Mouse (Mus musculus): ENCODE measurements around the gene Pigo.

DNA sequence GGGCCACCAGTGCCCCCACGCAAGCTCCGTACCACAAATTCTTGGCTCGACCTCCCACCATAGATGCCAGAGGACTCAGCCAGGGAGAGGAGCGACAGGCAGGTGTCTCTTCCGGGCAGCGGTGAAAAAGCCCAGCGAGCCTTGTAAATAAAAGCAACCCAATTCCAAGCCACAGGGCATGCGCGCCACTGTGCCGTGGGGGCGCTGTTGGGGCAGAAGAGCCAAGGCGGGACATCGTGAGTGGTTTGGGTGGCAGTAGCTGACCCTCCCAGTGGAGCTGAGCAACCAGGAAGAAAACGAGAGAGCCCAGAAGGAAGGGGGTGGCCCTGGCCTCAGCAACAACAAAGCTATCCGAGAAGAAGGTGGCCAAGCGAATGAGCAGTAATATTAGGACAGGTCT, 4.7 kb downstream of the Pigo start:
- TF ChIP-seq CTCF (IDR thresholded peaks at IDR 0.05; ENCODE audit: control insufficient read depth, insufficient read depth, insufficient read length) = no peak
- no peak for TF ChIP-seq CEBPB (IDR thresholded peaks at IDR 0.05; ENCODE audit: low read depth)
- TF ChIP-seq MYOG (IDR thresholded peaks at IDR 0.05; ENCODE audit: control insufficient read depth, extremely low read depth, insufficient read length) = no peak
- TF ChIP-seq USF1 (IDR thresholded peaks at IDR 0.05; ENCODE audit: low read depth) = no peak
- no peak for TF ChIP-seq MAX (IDR thresholded peaks at IDR 0.05)
